Mouse (Mus musculus) ovary, adult 18-20 months (tissue): ENCODE results near the gene Snf8.

Experiments used
- DNase-seq: peaks from one replicate; pipeline ENCODE4 v3.0.0; 2022; ENCODE audit warnings: low spot score, mixed read lengths

The Snf8 gene

DNA sequence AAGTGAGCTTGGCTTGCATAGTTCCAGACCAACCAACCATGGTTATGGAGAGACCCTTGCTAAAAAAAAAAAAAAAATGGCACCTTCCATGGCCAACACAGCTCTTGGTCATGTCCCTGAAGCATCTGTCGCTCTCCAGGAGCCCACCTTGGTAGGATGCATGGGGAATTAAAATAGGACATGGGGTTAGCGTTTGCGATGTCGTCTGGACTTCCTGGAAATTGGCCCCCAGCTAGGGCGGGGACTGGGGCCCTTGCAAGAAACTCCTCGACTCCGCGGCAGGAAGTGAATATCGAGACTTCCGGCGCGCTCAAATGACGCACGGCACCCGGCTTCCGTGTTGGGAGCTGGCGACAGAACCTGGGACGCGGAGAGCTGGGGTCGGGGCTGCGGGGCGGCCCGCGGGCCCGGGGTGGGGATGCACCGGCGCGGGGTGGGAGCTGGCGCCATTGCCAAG, at the start of gene Snf8:
Snf8 (plus strand) TSS at position 290 of the 457 bp plus-strand sequence.
- peak; percentile 82 for DNase-seq

DNA sequence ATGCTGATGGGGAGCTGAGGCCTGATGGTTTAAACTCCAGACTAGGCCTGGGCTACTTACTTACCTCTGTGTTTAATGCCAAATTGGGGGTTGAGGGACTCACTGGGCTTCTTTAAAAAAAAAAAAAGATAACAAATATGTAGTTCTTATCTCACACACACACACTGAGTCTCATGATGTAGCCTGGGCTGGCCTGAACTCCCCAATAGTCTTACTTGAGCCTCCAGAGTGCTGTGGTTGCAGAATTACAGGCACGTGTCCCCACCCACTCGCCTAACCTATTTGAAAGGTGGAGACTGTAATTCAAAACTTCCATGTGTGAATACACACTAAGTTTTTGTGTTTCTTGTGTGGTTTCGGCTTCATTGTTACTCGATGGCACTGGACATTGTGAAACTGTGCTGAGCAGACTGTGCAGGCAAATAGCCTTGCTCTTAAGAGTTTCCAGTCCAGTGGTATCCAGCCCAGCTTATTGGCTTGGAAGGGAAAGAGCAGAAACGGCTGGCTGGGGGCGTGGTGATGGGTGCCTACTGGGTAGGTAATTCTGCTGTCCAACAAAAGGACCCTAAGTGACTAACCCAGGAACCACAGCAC, 46.7 kb upstream of the Snf8 start:
- no peak for DNase-seq

DNA sequence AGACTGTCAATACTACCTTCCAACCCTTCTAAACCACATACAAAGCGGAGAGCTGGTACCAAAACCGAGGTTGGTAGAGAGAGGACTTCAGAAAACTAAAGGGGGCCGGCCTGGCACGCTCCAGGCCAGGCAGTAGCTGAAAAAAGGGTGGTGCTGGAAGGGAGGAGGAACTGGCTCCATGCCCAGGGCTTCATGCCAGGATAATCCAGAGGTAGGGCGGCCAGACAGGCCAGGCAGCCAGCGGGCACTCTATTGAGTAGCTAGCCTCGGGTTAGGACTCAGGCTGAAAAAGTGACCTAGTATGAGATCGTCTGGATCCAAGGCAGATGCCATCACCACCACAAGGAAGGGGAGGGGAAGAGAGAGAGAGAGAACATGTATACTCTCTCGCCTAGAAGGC, 46.2 kb upstream of the Snf8 start:
- peak; percentile 48 for DNase-seq

DNA sequence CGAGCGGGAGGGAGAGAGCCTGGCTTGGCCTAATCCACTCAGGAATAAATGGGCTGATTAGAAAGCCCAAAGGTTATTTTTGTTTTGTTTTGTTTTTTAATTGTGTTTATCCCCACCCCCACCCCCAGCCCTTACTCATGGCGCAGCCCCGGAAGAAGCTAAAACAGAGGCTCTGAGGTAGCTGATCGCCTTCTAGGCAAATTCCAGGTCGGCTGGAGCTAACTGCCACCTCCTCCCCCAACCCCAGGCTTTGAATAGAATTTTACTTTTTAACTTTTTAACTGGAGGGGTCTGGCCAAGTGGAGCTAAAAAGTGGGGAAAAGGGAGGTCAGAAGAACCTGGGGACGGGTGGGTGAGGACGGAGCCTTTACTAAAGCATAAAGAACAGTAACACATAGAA, 44.8 kb upstream of the Snf8 start:
- no peak for DNase-seq

DNA sequence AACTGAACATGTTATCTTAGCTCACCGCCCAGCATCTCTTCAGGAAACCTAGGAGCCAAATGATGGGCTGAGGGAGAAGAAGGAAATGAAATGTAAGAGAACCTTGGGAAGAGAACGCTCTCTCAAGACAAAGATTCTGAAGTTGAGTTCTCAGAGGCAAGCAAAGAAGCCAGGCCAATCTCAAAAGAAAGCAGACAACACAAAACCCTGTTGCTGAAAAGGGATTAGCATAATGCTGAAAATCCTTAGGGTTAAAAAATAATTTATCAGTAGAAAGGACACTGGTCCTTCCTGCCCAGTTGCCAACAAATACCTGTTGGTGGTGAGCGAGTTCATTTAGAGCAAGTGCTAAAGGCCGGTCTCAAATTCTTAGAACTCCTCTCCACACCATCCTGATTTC, 44.3 kb upstream of the Snf8 start:
- no peak for DNase-seq

DNA sequence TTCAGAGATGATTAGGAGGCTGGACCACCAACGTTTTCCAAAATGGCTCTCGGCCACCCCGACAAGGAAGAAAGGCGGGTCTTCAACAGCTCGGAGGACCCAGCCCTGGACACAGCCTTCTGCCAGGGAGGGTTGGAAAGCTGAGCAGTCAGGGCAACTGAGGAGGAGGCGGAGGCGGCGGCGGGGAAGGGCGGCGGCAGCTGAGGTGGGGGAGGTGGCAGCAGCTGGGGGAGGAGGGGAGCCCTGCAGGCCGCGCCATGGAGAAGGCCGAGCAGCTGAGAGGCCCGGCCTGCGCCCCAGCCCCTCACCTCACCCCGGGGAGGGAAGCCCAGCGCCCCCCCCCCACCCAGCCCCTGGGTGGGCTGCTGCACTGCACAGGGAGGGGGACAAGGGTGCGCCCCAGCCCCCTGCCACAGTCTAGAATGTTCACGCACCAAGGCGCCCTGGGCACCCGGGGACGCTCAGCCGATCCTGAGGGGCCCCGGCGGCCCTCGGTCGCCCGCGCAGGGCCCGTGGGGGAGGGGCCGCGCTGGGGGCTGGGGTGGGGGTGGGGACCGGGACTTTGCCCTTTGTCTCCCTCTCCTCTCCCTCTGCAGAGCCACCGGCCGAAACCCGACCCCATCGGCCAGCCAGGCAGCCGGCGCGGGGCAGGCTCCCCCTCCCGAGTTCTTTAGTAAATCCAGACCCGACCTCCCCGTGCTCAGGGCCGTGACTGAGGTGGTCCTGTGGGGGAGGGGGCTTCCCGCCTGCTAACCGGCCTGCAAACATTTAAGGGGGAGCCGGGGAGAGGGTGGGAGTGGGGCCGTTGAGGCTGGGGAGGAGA, 43.6 kb upstream of the Snf8 start:
- DNase-seq: no peak

DNA sequence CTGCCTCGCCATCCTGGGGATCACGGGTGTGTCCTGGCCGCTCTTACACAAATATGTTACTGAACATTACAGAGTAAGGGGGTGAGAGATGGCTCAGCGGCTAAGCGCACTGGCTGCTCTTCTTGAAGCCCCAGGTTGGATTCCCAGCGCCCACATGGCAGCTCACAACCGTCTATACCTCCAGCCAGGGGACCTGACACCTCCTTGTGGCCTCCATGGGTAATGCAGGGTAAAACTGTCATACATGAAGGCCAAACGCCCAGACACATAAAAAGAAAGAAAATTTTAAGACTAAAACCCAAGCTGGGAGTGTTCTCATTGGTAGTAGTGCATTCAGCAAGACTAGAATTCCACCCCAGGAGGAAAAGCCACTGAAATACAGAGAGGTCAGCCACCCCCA, 40.5 kb upstream of the Snf8 start:
- DNase-seq: no peak

DNA sequence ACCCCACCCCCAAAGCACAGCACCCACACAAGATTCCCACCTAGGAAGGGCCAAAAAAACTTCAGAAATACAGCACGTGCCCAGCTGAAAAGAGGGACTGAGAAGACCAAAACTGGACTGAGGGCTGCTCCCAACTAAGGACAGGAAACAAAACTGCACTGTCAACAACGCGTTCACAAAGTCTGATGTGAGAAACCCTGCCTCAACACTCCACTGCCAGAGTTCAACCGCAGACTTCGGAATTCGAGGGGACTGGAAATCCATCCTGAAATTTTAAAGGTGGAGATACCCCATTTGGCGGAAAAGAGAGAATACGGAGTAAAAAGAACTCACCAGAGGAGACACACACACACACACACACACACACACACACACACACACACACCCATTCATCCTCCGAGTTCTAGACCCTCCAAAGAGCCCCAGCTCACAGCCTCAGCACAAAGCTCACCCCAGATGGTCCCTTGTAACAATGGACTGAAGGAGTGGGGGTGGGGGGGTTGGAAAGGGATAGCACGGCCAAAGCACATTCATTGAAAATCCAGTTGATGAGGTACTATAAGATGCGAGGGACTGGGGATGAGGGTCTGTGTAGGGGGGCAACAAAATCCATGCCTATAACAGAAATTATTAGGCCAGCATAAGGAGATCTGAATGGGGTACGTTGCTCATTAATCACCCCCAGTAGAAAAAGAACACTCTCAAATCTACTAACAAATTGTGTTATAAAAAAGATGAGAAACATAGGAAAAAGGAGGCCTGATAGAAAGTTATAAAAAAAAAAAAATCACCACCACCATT, 31.4 kb upstream of the Snf8 start:
- DNase-seq: no peak

DNA sequence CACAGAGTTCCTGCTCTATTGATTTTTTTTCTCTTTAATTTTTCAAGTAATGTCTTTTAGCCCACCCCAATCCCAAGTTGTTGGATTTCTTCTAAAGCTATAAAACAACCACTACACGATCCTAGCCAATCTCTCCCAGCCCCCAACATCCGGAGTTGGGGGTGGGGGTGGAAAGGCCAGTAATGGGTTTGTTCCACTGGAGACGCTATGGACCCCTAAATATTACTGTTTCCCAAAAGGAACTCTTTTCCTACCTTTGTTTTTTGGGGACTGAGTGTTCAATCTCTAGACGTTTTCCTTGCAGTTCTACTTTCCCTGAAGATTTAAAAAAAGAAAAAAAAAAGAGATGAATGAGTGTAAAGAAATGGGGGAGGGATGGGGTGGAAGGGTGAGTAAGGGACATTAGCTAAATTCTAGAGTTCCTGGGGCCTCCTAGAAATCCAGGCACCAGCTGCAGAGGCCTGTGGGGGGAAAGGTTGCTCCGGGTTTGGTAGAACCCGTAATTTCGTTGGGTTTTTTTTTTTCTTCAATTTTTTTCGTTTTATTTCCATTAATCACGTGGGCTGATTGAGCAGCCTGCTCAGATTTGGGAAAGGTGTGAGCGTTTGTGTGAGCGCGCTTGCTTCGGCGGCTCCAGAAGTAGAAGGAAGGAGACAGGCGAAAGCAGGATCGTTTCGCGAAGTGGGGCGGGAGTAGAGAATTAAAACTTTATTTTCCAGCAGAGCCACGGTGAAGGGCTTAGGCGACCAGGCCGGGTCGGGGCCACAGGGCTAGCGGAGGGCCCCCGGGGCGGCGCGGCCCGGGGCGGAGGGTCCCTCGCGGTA, 30.5 kb upstream of the Snf8 start:
- DNase-seq: no peak

DNA sequence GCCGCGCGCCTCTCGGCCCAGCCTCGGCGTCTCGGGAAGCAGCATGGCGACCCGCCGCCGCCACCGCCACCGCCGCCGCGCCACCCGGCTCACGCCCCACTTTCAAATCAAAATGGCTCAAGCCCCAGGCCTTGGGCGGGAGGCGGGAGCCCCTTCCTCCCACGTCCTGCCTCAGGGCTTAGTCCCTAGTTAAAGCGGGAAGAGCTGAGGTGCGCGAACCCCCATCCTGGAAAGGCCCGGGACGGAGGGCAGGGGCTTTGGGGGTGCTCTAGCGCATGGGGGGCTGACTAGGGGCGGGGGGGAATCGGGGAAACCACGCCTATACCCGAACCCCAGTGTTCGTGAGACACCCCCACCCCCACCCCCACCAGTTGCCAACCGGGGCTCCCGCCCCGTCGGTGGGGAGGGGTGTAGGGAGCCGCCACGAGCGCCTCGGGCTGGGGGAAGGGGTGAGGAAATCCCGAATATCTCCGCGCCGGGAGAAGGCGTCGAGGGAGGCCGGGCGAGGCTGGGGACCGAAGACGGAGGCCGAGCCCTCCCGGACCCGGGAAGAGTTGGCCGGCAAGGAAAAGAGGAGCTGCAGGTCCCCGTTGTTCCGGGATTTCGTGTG, 29.8 kb upstream of the Snf8 start:
- no peak for DNase-seq

DNA sequence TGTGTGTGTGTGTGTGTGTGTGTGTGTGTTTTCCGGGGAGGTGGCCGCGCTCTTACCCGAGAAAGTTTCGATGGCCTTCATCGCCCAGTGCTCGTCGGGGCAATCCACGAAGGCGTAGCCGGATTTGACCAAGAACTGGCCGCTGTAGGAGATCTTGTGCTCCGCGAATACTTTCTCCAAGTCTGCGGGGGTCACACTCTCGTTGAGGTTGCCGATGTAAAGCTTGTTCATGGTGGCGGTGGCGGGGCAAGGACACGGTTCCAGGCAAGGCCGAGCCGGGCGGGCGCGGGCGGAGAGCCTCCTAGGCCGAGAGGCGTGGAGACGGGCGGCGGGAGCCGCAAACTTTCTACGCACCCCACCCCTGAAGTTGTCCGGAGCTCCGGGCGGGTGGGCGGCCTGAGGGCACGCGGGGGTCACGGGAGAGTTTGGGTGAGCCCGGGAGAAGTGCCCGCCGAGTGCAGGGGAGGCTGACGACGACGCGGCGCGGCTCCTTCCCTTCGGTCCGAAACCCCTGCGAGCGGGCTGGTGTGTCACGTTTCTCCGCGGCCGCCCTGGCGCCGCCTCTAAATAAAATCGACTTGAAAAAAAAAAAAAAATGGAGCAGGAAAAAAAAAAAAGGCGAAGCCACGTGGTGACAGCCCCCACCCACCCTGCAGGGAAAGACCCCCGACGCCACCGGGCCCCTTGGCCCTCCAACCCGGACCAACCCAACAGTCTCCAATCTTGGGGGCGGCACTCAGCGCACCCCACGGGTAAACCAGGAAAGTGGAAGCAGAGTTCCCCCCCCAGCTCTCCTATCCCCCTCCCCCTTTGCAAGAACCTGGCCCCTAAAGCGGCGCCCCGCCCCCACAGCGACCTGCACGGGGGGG, 29.0 kb upstream of the Snf8 start, which contains the start of gene Igf2bp1:
Igf2bp1 (minus strand) TSS at position 538 of the 869 bp plus-strand sequence.
- no peak for DNase-seq

DNA sequence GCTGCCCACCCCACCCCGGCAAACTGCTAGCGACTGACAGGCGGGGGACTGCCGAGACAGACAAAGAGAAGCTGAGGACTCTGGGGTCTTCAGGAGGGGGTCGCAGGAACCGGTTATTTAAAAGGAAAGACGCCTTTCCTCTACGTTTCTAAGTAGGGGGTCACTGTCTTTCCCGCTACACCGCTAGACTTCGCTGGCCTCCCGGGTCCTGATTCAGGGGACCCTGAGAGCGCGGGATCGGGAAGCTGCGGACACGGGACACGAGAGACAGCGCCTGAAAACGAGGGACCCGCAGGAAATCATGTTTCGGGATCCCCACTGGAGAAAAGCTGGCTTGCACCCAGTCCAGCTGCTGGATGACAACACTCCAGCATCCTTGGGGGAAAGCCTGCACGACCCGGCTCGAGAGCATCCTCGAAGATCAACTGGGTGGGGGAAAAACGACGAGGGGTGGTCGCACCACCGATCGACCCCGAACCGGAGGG, 28.3 kb upstream of the Snf8 start:
- no peak for DNase-seq

DNA sequence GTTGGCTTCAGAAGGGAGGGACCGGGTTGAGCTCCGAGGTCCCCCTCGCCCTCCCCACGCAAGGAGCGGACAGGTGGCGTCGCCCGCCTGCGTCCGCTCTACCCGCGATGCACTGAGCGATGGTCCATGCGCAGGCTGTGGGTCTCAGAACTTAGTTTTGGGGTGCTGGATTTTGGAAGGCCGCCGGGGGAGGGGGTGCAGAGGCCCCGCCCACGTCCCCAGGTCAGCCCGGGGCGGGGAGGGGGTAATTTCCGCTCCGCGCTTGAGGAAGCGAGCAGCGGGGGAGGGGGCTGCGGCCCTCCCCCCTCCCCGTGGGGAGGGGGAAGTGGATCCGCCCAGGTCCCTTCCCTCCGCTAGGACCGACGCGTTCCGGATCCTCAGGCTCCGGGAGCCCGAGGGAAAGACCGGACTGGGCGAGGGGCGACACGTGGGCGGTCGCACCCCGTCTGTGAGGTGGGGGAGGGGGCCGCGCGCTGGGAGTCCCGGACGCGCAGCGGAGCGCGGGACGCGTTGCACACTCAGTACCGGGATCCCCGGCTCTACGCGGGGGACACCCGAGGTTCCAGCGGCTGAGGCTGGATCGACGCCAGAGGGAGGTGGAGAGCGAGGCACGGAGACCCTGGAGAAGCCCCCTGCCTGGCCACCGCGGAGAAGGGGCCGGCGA, 27.7 kb upstream of the Snf8 start:
- no peak for DNase-seq

DNA sequence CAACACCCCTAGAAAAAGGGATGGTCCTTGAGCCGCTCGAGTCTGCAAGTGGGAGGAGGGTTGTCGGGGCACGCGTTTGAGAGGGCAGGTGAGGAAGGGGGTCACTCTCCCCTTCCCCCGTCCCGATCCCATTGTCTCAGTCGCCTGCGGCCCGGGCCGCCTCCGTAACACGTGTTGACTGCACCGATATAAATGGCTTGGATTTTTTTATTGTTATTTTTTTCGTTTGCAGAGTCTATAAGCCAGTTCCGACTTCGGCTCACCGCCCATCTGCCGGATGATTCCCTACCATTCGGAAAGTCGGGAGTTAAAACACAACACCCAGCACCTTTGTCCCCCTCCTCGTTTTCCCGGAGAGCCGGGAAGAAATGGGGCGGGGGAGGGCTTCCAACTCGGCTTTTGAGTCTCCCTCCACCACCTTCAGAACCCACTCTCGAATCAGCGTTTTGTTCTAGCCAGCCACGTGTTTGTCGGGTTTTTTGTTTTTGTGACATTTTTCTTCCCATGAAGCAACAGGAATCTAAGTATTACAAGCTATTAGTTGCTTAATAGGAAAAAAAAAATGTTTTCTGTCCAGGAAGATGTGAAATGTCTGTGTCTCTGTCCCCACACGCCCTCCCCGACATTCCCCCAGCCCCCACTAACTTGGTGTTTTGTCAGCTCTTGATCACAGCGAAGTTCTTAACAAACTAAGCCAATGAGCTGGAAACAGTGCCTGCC, 27.0 kb upstream of the Snf8 start:
- no peak for DNase-seq

DNA sequence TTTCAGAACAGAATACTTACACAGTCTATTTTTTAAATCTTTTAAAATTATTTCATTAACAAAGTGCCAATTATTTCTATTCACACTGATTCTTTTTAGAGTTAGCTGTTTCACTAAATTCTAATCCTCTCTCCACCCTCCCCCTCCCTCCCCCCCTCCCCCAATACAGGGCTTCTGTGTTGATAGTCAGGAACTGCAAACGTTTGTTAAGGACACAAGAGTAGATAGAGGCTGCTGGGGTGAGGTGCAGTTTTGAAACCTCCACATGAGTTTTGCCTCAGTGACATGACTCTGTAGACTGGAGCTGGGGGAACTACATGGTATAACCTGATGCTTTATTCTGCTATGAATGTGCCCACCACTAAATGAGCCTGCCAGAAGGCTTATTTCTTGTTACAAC, 25.9 kb upstream of the Snf8 start:
- no peak for DNase-seq

DNA sequence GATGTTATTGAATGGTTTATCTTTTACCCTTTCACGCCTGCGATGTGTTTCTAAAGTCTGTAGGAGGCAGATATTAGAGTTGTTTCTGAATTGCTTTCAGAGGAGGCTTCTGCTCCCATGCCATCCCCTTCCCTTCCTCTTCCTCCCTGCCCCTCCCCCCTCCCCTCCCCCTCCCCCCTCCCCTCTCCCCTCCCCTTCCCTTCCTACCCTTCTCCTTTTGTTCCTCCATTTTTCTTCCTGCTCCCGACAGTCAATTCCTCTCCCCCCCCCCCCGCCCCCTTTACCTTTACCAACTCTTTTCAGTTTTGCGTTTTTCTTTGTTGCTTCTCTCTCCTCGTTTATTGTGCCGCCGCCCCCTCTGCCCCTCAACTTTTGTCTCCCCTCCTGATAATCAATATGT, 22.7 kb upstream of the Snf8 start:
- no peak for DNase-seq

DNA sequence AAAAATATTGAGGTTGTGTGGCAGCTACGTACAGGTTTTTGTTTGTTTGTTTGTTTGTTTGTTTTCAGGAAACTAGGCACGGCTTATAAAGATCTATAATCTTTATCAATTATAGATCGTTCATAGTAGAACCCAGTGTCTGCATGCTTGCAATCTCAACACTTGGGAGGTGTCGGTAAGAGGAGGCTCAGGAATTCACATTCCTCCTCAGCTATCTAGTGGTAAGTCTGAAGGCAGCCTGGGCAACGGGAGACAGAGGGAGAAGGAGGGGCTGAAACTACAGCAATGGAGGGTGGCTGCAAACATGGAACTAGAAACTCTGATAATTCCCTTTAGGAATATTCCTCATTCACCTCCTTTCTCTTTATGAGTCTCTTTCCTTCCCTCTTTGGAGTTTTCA, 19.3 kb upstream of the Snf8 start:
- no peak for DNase-seq

DNA sequence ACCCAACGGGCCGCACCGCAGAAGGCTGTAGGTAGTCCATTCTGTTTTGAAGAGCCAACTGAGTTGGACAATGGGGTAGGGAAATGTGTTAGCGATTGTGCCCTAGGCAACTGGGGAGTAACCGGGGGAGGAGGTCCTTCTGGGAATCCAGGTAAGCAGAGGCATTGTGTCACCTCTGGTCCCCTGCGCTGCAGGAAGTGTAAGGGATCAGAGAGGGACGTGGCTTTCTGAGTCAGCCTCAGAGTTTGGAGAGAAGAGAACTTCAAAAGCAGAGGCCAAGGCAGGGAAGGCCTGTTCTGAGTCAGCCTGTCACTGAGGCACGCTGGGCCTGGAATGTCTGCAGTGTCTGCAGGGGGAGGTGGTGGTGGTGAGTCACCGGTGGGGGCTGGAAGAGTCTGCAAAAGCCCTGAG, 16.7 kb upstream of the Snf8 start:
- no peak for DNase-seq

DNA sequence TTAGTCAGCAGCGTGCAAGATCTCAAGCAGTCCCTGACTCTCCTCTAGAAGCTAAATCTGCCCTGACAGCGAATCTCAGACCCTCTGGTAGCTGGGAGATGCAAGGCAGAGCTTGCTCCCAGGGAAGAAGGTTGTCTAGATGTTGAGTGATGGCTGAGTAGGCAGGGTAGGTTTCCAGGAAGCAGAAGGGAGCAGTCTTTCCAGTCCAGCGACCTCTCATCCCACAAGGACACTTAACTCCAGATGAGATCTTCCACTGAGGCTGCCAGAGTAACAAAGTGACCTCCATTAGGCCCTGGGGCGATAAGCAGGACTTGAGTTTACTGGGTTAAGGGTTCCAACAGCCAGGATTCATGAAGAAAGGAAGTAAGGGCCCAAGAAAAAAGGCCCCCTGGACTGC, 14.1 kb upstream of the Snf8 start:
- DNase-seq: no peak
